Mouse (Mus musculus) neural tube, embryonic 11.5 days (tissue): Measurements from ENCODE around the gene Usp30. TPM values are rescaled to one million over a fixed set of nuclear protein-coding genes. Genes with fewer than 3 reads are reported as not detected.
A peak's percentile ranks its signal among the peaks of the same experiment; 100 is the strongest.

Experiments used
- ATAC-seq: fragments of 200-750 bp; cut with Nextera tagmentation; 2 replicates; pipeline ENCODE4 v1.8.0; 2017; ENCODE audit warnings: moderate number of reproducible peaks, mild to moderate bottlenecking, moderate TSS enrichment, moderate library complexity; ENCODE audit not compliant: insufficient read depth, low FRiP score, low TSS enrichment
- DNase-seq: peaks from one replicate; pipeline ENCODE4 v3.0.0-alpha.2; 2015; ENCODE audit warnings: low spot score
- H3K27ac ChIP-seq: fragments of 300-500 bp; sonication (generic); 2 replicates; pipeline ENCODE4 v1.5.1; 2014; ENCODE audit warnings: low read depth, mild to moderate bottlenecking, low read length
- H3K27me3 ChIP-seq: fragments of 300-500 bp; sonication (generic); 2 replicates; pipeline ENCODE4 v1.6.1; 2014; ENCODE audit warnings: mild to moderate bottlenecking, low read length, mixed read lengths; ENCODE audit not compliant: control insufficient read depth, insufficient read depth
- H3K36me3 ChIP-seq: fragments of 300-500 bp; sonication (generic); 2 replicates; pipeline ENCODE4 v1.6.1; 2014; ENCODE audit warnings: mild to moderate bottlenecking, low read length, moderate library complexity, mixed read lengths; ENCODE audit not compliant: control insufficient read depth, insufficient read depth
- H3K4me1 ChIP-seq: fragments of 300-500 bp; sonication (generic); 2 replicates; pipeline ENCODE4 v1.6.1; 2014; ENCODE audit warnings: low read length, mixed read lengths; ENCODE audit not compliant: control insufficient read depth, insufficient read depth
- H3K4me2 ChIP-seq: fragments of 300-500 bp; sonication (generic); 2 replicates; pipeline ENCODE4 v1.6.1; 2014; ENCODE audit warnings: low read depth, mild to moderate bottlenecking, moderate library complexity
- H3K4me3 ChIP-seq: fragments of 300-500 bp; sonication (generic); 2 replicates; pipeline ENCODE4 v1.5.1; 2014; ENCODE audit warnings: low read depth, low read length
- H3K9ac ChIP-seq: fragments of 300-500 bp; sonication (generic); 2 replicates; pipeline ENCODE4 v1.6.1; 2014; ENCODE audit warnings: mild to moderate bottlenecking, low read length
- H3K9me3 ChIP-seq: fragments of 300-500 bp; sonication (generic); 2 replicates; pipeline ENCODE4 v1.6.1; 2016; ENCODE audit warnings: low read length; ENCODE audit not compliant: control insufficient read depth
- WGBS: fragments of 180-500 bp; shearing (Covaris S2); extraction: QIAGEN DNeasy Blood & Tissue Kit; methylation state at CpG from one replicate; pipeline ENCODE4 v1.1.7; 2014; 5-methylcytosine and 5-hydroxymethylcytosine counted together
- polyA plus RNA-seq: library from polyadenylated mRNA; unstranded; fragments of >200 nt; fragmentation: Nextera tagmentation; extraction: Ambion mirVana; gene quantifications from 2 replicates; pipeline ENCODE4 v1.2.1, GENCODE M21; 2014

Gene Usp30
- polyA plus RNA-seq, 1 experiment from 2014 or later, result 14.5 TPM

- Histone ChIP-seq H3K9me3 (no peaks in the 10 kb centered on the region), H3K4me3 (no peak overlapping the region), H3K4me1 (peaks cover 4% of the 10 kb centered on the region; the same call in 1 of the 2 replicates), H3K4me2 (no peak overlapping the region), H3K27me3 (no peaks in the 10 kb centered on the region), H3K36me3 (no peaks in the 10 kb centered on the region), H3K27ac (no peak overlapping the region), H3K9ac (no peak overlapping the region)
- DNase-seq (no peak), ATAC-seq (no peak)
- 65% methylated on average over 8 of the region's 8 CpGs for WGBS
These were observed 11.7 kb downstream of the Usp30 start for GRCm38 (mm10) chr5:114077009-114077408.

DNA sequence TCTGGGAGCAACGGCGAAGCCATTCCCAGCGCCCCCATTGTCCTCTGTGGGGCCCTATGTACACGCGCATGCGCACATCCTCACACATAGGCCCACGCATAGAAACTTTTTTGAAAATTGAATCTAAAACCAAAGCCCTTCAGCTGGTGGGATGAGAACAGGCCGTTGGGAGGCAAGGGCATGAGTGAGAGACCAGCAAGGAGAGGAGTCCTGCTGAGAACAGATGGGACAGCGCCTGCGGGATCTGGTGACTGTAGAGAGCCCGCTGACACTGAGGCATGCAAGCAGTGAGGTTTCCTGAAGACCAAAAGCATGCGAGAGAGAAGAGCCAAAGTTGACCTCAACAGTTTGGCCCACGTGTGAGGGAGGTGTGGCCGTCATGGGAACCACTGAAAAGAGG lies 20.2 kb downstream of the Usp30 start:
- Histone ChIP-seq H3K4me1 (no peaks in the 10 kb centered on the region), H3K4me2 (no peak overlapping the region), H3K9ac (no peak overlapping the region), H3K27ac (no peak overlapping the region), H3K27me3 (no peaks in the 10 kb centered on the region), H3K36me3 (no peaks in the 10 kb centered on the region), H3K9me3 (no peaks in the 10 kb centered on the region), H3K4me3 (no peak overlapping the region)
- no peak for DNase-seq
- 86% methylated on average over 14 of the region's 14 CpGs for WGBS
- no peak for ATAC-seq

GRCm38 (mm10) chr5:114087875-114088480 lies 22.7 kb downstream of the Usp30 start:
- Histone ChIP-seq H3K27ac (no peak overlapping the region), H3K36me3 (no peaks in the 10 kb centered on the region), H3K4me1 (no peaks in the 10 kb centered on the region), H3K9ac (no peak overlapping the region), H3K9me3 (no peaks in the 10 kb centered on the region), H3K4me2 (no peak overlapping the region), H3K27me3 (no peaks in the 10 kb centered on the region), H3K4me3 (no peak overlapping the region)
- ATAC-seq, result no peak
- 82% methylated on average over 12 of the region's 12 CpGs for WGBS
- no peak for DNase-seq

DNA sequence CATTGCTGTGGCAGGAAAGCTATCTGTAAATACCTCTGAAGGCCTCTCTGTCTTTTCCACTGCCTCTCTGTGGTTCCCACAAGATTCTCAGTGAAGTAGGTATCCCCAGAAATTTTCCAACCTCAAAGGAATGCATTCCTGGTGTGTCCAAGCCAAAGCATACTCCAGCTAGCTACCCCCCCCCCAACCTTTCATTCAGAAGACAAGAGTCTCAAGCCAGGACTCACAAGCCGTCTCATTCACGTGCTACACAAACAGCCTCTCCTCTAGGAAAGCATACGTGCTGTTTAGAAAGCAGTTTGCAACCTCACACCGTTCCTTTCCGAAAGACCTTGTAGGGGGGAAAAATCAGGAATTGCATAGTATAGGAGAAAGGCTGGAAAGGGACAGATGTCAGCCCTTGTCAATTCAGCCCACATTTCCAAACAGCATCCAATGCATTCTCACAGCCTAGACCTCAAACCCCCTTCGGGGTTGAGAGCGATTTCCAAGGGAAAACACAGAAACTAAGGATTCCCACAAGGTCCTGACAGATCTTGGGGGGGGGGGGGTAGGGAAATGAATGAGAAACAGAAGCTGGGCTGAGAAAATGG lies 25.3 kb downstream of the Usp30 start:
- Histone ChIP-seq H3K27me3 (no peaks in the 10 kb centered on the region), H3K4me1 (no peaks in the 10 kb centered on the region), H3K4me2 (peak overlapping the region; percentile 40), H3K27ac (peak overlapping the region; percentile 51), H3K9ac (peak overlapping the region; percentile 63), H3K4me3 (peak overlapping the region; percentile 40), H3K9me3 (no peaks in the 10 kb centered on the region), H3K36me3 (no peaks in the 10 kb centered on the region)
- no peak for DNase-seq
- 23% methylated on average over 7 of the region's 7 CpGs for WGBS
- no peak for ATAC-seq

- Histone ChIP-seq H3K9me3 (no peaks in the 10 kb centered on the region), H3K9ac (peak within 1 kb of the TSS; percentile 63), H3K27me3 (no peaks in the 10 kb centered on the region), H3K36me3 (no peaks in the 10 kb centered on the region), H3K4me2 (peak within 1 kb of the TSS; percentile 40), H3K27ac (peak within 1 kb of the TSS; percentile 51), H3K4me3 (peak within 1 kb of the TSS; percentile 40), H3K4me1 (no peaks in the 10 kb centered on the region)
- DNase-seq (peak; percentile 86), ATAC-seq (peak; percentile 60)
- WGBS, result 3% methylated on average over 40 of the region's 40 CpGs
These were observed 26.0 kb downstream of the Usp30 start, which contains the start of gene Svop for GRCm38 (mm10) chr5:114091057-114091807. TSS of gene Svop (minus strand) at chr5:114091570.

DNA sequence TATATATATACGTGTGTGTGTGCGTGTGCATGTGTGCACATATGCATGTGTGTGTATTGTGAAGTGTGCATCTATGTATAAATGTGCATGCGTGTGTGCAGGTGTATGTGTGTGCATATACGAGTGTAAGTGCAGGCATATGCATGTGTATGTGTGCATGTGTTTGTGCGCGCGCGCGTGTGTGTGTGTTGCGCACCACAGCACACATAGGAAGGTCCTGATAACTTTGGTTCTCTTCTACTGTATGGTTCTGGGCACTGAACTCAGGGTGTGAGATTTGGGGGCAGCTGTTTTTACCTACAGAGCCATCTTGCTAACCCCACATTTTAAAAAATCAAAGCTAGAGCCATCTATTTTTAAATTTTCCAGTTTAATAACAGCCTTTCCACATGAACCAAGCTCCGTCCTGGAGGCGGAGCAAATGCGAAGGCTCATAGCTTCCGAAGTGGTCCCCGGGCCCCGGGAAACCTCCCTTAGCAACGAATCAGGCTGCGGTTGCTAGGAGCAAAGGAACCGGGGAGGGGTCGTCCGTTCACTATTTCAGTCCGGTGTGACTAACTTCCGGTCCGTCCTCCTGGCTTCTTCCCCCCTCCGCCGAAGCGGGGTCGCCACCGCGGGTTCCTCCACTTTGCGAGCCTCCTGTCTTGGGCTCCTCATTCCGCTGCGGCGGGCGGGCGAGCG lies 34.6 kb downstream of the Usp30 start:
- Histone ChIP-seq H3K4me3 (peak overlapping the region; percentile 92), H3K27me3 (no peaks in the 10 kb centered on the region), H3K36me3 (peaks cover 2% of the 10 kb centered on the region), H3K9ac (peak overlapping the region; percentile 91), H3K9me3 (no peaks in the 10 kb centered on the region), H3K27ac (0 out of 2 replicates have a peak overlapping the region, but pooled peaks have one; percentile 34), H3K4me2 (peak overlapping the region; percentile 85), H3K4me1 (peaks cover 11% of the 10 kb centered on the region)
- WGBS, result 7% methylated on average over 36 of the region's 37 CpGs
- ATAC-seq (peak; percentile 82), DNase-seq (peak; percentile 92)

DNA sequence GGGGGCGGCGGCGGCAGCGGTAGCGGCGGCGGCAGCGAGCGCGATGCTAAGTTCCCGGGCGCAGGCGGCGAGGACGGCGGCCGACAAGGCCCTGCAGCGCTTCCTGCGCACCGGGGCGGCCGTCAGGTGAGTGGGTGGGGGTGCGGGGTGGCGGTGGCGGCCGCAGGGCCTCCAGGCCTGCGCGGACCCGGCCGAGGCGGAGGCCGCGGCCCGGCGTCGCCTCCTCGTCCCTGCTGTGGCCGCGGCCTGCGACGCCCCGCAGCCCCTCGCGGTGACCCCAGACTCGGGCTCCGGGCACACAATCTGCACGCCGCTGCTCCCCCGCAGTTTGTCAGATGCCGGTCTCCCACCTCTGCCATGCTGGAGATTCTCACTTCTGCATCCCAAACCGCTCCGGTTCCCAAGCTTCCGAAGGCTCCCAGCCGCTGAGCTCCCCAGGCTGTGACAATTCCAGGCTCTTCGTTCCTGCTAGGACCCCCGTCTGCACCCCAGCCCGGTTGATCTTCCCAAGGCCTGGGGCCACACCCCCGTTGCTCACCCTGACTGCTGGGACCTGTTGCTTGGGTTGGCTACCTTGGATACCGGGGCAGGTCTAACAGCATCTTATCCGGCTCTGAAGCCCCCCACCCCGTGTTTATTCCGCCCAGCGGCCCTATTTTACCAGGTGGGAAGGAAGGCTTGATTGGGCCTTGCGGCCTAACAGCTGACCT lies 35.3 kb downstream of the Usp30 start:
- Histone ChIP-seq H3K9ac (peak overlapping the region; percentile 91), H3K36me3 (peaks cover 2% of the 10 kb centered on the region), H3K4me2 (peak overlapping the region; percentile 85), H3K9me3 (no peaks in the 10 kb centered on the region), H3K4me3 (peak overlapping the region; percentile 92), H3K4me1 (peaks cover 11% of the 10 kb centered on the region), H3K27ac (0 out of 2 replicates have a peak overlapping the region, but pooled peaks have one; percentile 34), H3K27me3 (no peaks in the 10 kb centered on the region)
- 0 out of 2 replicates have a peak, but pooled peaks have one; percentile 31 for ATAC-seq
- 3% methylated on average over 41 of the region's 64 CpGs for WGBS
- DNase-seq, result no peak

DNA sequence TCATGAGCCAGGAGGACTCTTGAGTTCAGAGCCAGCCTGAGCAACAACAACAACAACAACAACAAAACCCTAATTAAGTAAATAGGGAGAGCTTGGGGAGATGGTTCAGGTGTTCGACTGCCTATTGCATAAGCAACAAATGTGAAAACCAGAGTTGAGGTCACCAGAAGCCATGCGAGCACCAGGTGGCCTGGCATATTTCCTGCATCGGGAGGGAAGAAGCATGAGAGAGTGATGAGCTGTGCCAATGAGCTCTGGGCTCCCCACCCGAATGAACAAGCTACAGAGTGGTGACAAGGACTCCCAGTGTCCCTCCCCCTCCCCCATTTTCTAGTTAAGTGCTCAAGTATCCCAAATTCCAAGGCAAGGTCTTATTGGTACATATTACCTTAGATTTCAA lies 36.6 kb downstream of the Usp30 start:
- no peak for ATAC-seq
- 86% methylated on average over 4 of the region's 4 CpGs for WGBS
- H3K9ac ChIP-seq, result no peak overlapping the region

More for the DNA sequence above, 36.6 kb downstream of the Usp30 start:
- no peaks in the 10 kb centered on the region for H3K9me3 ChIP-seq
- no peak for DNase-seq
- no peak overlapping the region for H3K4me2 ChIP-seq
- H3K4me1 ChIP-seq, result peaks cover 11% of the 10 kb centered on the region
- peaks cover 6% of the 10 kb centered on the region for H3K36me3 ChIP-seq
- no peak overlapping the region for H3K4me3 ChIP-seq
- H3K27me3 ChIP-seq, result no peaks in the 10 kb centered on the region
- no peak overlapping the region for H3K27ac ChIP-seq
